Mouse (Mus musculus) ovary, adult 18-20 months (tissue): ENCODE results near the gene Gm17542.
"Not testable (repeated sequence)": the region's sequence is repeated elsewhere in the genome, so short reads cannot be mapped to it uniquely, and the experiment has no call there.

Source experiments
- DNase-seq: peaks from one replicate; pipeline ENCODE4 v3.0.0; 2022; ENCODE audit warnings: low spot score, mixed read lengths

Gm17542 gene

DNA sequence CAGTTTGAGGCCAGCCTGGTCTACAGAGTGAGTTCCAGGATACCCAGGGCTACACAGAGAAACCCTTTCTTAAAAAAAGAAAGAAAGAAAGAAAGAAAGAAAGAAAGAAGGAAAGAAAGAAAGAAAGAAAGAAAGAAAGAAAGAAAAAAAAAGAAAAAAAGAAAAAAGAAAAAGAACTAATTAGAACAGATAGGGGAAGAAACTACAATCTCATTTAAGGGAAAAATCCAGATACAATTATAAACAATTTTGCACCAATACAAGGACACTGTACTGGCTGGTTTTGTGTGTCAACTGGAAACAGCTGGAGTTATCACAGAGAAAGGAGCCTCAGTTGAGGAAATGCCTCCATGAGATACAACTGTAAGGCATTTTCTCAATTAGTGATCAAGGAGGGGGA lies at the start of gene Gm17542:
Gm17542 (minus strand) TSS at position 101 of the 400 bp plus-strand sequence.
- DNase-seq: not testable (repeated sequence)

DNA sequence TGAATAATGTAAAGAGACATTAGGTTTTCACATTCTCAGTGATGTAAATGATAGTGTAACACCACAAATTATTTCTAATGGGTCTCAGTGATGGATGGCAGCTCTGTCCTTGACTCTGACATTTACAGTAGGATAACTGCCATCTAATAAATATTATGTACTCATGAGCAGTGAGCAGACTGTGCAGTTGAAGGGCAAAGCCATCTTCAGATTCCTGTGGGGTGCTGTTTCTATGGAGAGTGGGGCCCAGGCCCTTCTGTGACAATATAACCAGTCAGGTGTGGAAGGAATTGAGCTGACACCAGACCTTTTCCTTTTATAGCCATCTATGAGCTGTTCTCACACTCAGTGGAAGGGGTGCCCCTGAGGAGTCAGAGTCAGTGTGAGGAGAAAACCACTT lies 21.8 kb upstream of the Gm17542 start:
- no peak for DNase-seq

DNA sequence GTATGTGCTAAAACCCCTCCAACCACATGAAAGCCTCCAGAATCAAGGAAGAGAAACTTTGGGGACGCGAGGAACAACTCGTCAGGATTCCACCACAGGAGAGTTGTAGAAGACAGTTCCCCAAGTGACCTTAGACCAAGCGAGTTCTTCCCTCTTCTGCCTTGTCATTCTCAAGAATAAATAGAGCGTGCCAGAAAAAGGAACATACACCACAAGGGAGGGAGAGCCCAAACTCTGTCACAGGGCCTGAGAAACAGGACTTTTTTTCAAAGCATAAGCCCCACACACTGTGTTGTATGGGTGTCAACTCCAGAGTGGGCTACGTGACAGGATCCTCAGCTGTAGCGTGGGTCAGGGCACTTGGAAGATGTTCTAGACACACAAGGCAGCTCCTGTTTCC lies 20.1 kb upstream of the Gm17542 start:
- DNase-seq: no peak

DNA sequence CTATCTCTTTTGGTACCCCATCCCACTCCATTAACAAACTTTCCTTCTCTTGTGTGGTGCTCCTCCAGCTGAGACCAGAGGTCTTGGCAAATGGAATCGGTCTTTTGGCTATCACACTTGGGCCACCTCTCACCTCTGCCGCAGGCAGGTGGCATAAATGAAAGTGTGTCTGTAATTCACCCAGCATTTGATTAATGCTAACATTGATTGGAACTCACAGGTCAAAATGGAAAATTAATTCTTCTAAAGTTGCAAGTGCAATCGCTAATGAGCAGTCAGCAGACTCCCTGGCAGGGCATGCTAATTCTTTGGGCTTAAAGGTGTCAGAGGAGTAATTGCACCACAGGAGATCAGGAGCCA lies 3.2 kb downstream of the Gm17542 start:
- DNase-seq: no peak

DNA sequence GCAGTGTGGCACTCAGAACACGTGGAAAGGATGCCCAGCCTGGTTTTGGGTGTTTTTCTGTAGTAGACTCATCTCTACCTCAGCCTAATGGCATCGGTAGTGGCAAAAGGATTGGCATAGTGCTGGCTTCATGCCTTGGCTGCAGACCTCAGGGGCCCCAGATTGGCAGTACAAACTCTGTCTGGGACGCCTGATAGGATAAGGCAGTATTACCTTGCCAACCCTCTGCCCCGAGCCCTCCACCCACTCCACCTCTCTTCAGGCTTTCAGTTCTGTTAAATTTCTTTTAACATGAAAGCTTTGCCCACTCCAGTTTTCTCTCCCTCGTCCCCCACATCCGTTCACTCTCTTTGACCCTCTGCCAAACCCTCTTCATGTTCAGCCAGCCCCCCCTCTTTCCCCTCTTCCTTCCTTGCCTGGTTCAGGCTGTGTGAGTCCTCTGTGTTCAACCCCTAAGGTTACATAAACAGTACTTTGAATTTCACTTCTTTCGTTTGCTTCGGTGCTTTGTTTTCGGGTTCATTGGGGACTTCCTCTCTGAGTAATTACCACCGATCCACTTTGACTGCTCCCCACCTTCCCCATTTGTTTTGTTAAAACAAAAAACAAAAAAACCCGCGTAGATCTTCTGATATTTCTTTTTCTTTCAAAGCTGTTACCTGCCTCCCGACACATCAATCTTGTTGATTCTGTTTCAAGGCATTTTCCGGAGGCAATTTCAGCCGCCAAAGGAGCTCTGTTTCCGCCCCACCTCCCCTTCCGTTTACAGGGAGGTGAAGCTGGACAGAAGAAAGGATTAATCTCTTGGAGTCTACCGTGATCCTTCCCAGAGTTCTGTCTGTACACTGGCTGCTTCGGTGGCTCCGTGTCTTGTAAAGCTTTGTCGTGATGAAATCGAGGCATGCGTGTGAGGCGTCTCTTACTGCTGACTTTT lies 3.9 kb downstream of the Gm17542 start:
- no peak for DNase-seq

DNA sequence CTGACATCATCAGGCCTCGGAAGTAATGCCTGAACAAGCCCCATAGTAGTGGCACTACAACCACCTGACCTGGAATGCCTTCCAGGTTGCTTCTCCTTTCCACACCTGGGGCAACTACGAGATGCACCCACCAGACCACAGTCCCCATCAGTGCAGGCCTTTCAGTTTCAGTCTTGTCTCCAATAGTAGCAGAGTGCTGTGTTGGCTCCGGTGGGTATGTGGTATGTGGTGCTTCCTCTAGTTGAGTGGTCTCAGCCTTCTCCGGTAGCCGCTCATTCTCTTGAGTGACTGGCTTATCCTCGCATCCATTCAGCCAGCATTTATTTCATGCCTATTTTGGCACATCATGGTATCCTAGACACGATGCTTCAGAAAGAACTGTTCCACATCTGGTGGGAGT lies 4.8 kb downstream of the Gm17542 start:
- DNase-seq: no peak

DNA sequence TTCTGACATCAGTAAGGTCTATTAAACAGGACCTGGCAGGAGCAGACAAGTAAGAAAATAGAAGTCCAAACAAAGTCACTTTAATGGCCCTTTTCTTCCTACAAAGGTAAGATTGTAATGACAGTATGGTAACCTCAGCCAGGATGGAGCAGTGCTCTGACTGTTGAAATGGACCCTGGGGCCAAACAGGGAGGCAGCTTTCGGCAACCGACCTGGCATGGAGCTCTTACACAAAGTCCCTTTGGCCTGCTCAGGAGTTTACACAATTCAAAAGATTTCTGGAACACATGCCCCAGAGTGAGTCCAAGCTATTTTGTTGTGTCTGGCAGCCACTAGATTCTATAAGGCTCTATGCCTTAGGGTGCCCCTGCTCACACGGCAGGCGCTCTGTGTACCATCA lies 9.0 kb downstream of the Gm17542 start:
- DNase-seq: no peak

DNA sequence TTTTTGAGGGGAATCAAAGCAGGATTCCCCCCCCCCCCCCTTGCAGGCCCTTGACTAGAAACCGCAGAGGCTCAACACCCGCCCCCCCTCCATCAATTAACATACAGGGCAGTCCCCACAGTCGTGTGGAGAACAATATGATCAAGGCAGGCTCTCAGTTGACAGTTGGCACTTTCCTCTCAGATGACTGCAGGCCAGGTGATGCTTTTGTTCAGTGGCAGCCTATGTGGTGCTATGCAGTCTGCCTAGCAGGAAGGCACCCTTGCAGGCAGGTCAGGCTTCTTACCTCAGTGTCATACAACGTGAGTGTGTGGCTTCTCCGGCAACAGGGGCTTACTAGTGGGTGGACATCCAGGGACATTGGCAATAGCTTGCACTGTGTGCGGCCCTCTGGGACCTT lies 17.4 kb downstream of the Gm17542 start:
- DNase-seq: no peak

DNA sequence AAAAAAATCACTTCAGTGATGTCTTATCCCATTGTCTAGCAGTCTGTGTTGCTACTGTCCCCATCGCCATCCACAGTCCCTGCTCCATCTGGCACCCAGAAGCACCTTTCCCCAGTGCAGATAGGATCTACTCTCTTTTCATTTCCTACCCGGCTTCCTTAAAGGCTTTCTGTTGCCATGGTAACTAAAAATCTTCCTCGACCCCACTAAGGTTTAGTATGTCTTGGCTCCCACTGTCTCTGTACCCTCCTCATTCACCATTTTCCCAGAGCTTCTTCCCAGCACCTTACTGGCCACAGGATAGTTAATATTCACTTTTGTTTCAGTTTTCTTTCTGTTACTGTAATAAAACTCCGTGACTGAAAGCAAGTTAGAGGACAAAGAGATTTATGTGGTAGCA lies 17.9 kb downstream of the Gm17542 start:
- no peak for DNase-seq

DNA sequence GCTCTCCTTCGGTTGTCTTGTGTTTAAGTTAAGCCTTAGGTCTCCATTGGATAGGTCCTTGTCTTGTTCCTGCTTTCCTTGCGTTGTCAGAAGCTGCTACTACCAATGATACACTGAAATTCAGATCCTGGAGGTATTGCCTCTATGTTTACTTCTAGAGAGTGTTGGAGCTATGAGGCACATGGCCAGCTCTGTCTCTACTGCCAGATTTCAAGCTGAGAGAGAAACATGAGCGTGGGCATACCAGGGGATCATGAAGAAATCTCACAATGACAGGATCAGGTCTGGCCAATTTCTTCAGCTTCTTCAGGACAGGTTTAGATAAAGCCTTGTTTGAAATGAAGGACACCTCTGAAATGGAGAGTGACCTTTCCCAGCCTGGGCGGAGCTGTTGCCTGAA lies 19.1 kb downstream of the Gm17542 start:
- no peak for DNase-seq

DNA sequence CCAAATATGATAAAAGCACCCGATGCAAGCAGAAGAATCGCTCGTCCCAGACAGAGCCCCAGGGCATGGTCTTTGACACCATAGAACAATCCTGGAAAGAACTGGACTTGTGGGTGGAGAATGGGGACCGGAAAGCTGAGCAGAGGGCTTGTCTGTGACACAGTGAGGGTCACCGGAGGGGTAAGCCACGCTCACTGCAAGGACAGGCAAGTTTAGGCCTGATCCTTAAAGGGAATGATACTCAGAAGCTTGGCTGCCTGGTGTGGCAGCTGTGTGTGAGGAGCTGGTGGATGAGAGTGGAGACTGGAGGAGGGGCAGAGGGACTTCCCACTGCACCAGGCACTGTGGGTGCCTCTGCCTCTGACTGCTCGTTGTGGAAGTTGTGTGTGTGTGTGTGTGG lies 27.0 kb downstream of the Gm17542 start:
- DNase-seq: no peak

DNA sequence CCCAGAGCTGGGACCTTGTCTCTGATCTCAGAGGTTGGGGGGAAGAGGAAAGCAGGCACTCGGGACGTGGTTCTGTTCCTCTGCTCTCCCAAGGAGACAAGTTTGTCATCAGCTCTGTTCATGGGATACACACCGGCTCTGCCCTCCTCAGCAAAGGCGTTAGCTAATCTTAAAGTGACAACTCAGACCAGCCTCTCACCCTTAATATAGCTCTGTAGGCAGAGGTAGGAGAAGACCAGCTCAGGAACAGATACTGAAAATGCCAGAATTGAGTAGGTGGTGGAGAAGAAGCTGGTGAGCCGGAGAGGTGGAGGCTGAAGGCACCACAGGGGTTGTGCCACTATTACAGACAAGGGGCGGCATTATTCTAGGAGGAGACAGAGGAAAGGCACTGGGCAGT lies 38.7 kb downstream of the Gm17542 start:
- DNase-seq: no peak

DNA sequence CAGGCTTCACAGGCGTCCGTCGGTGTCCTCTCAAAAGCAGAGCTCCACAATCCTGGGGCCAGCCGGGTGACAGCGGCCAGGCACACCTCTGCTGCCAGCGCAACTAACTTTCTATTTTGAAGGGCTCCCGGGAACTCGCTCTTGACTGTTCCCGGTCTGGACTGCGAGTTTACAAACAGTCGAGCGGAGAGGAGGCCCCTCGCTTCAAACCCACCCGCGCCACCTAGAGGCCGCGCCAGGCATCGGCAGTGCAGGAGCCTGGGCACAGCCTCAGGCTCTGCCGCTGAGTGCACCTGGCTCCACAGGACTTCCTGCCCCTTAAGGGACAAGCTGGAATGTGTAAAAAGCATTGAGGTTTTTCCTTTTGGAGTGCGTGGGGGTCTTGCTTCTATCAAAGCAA lies 42.5 kb downstream of the Gm17542 start, which contains the start of gene Edar:
Edar (minus strand) TSS at position 122 of the 400 bp plus-strand sequence.
- DNase-seq: peak; percentile 51

DNA sequence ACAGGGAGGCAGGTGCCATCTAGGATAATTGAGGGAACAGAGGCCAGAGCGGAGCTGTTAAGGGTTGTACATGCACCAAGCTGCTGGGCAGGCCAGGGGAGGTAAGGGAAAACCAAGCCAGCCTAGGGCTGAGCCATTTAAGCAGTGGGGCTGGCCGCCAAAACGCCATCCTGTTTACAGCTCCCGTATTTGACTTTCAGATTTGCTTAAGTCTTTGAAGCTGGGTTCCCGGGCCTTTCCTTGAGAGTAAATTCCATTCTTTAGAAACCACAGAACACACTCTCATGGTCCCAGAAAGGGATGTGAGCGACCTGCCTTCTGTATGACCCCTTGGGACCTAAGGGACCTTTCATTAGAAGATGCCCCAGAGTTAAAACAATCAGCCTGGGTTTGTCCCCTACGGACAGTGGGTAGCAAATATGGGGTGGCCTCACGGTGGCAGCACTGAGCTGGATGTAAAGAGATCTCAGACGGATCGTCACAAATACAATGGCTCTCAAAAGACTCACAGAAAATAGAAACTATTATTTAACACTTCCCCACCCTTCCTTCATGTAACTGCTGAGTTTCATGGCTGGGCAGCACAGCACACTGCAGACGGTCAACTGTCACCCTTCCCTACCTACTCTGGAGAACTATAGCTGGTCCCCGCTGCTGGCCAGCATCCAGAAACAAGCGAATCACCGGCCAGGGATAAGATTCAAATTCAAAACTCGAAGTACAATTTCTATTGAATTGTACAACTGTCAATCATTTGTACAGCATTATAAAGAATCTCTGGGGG lies 44.5 kb downstream of the Gm17542 start:
- peak; percentile 9 for DNase-seq

DNA sequence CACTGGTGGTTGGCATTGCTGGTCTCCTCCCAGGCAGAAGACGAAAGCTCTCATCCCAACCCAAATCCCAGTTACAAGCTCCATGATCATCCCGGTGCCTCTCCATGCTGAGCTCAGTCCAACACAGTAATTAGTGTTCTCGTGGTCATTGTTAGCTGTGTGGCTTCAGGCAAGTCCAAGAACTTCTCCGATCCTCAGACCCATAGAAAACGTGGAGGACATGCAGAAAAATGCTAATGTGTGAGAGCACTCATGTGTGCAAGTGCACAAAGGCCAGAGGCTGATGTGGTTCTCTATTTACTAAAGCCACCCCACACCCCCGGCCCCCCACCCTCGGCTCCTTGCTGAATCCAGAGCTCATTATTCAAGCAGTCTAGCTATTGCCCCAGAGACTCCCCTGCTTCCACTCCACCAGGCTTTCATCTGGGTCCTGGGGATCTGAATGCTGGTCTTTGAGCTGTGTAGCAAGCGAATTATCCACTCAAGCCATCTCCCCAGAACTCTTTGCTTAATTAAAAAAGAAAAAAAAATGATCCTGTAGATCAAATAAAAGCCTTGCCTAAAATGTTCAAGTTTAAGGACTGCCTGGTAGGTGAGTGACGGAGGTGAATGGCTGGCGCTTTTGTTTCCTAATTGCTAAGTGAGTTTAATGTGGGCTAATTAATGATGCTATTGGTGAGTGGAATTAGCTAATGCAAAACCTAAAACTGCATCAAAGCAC lies 45.3 kb downstream of the Gm17542 start:
- no peak for DNase-seq

DNA sequence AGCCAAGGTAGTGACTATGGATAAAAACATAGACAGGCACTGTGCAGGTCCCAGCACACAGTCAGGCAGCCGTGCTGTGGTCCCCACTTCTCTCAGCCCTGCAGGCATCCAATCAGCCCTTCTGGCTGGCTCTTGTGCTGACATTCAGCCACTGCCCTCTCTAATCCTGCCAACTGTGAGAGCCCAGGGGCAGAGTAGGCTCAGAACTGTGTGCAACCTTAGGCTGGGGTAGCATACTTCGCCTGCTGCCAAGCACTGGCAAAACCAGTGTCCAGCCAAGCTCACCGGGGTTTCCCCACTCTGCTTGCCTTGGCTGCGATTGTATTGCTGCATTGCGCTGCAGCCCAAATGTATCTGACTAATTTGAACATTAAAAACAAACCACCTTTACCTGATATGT lies 54.1 kb downstream of the Gm17542 start:
- DNase-seq: no peak
